Mouse (Mus musculus) adrenal gland, adult 2 months (tissue): Measurements from ENCODE around the gene Mink1. TPM values are rescaled to one million over a fixed set of nuclear protein-coding genes. Genes with fewer than 3 reads are reported as not detected.
A peak's percentile ranks its signal among the peaks of the same experiment; 100 is the strongest.

Experiments
- DNase-seq: peaks from one replicate; pipeline ENCODE4 v3.0.0; 2021
- polyA plus RNA-seq: library from polyadenylated mRNA; depleted of rRNA; stranded (reverse); fragments of >200 nt; gene quantifications from 2 replicates; pipeline ENCODE4 v1.2.3, GENCODE M21; 2012
- total RNA-seq, 2 experiments: library from RNA; stranded (reverse); gene quantifications; 2 replicates each; pipeline ENCODE4 v1.2.3; 2021

The Mink1 gene
- total and polyA plus RNA-seq, 3 experiments: 44.8 to 59.1 (median 46.0) TPM

DNA sequence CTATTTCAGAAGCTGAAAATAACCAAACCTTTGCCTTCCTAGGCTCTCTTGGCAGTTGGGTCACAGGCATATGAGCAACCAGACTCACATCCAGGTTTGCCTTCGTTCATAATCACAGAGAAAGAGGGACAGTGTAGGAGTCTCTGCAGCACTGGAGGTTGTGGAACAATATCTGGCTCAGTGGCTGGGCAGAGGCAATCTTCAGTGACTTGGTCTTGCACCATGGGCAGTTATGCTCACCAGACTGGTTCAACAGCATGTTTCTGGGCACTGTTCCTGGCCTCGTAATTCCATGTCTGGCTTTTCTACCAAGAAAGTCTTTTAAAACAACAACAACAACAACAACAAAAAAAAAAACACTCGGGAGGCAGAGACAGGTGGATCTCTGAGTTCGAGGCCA is 72.9 kb downstream of the Mink1 start:
- no peak for DNase-seq

GRCm38 (mm10) chr11:70637764-70638163 is 75.1 kb downstream of the Mink1 start:
- DNase-seq: no peak

- no peak for DNase-seq
Measured at GRCm38 (mm10) chr11:70638293-70638692, 75.6 kb downstream of the Mink1 start.

- DNase-seq: no peak
Measured at GRCm38 (mm10) chr11:70638714-70639278, 76.1 kb downstream of the Mink1 start, which contains the start of gene Gp1ba. TSS of gene Gp1ba (plus strand) at chr11:70639122.

GRCm38 (mm10) chr11:70639976-70640375 is 77.3 kb downstream of the Mink1 start:
- DNase-seq: peak; percentile 63

- no peak for DNase-seq
Measured at GRCm38 (mm10) chr11:70641241-70641640, 78.6 kb downstream of the Mink1 start.

- no peak for DNase-seq
Measured at GRCm38 (mm10) chr11:70643051-70643450, 80.4 kb downstream of the Mink1 start.

- no peak for DNase-seq
Measured at GRCm38 (mm10) chr11:70644564-70645103, 82.0 kb downstream of the Mink1 start.

DNA sequence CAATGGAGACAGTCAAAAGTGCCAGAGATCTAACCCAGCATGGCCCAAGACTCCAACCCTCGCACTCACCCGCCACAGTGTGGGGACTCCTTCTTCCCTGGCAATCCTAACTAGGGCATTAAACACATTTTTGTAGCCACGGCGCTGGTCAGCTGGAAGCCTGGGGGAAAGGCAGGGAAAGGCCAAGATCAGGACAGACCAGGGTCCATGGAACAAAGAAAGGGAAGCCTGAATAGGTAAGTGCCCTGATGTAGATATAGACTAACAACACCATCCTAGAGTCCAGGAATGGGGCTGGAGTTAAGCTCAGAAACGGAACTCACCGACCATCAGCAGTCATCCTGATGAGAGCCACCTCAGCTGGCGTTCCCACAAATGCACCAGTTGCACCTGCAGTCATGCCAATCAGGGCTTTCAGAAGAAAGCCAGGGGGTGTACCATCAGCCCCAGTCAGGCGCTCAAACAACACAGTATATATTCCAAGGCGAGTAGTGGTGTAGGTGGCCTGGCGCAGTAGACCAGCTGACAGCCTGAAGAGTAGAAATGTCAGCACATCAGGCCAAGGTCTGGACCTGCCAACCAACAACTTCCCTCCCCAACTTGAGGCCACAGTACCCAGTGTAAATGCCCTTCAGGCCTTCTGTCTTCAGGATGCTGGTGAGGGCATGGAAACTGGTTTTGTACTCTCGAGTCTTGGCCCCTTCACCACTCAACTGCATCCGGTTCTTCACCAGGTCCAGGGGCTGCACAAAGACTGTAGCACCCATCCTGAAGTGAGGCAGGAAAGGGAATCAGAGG is 83.0 kb downstream of the Mink1 start:
- DNase-seq: no peak

- no peak for DNase-seq
Measured at GRCm38 (mm10) chr11:70646259-70646555, 83.5 kb downstream of the Mink1 start.

DNA sequence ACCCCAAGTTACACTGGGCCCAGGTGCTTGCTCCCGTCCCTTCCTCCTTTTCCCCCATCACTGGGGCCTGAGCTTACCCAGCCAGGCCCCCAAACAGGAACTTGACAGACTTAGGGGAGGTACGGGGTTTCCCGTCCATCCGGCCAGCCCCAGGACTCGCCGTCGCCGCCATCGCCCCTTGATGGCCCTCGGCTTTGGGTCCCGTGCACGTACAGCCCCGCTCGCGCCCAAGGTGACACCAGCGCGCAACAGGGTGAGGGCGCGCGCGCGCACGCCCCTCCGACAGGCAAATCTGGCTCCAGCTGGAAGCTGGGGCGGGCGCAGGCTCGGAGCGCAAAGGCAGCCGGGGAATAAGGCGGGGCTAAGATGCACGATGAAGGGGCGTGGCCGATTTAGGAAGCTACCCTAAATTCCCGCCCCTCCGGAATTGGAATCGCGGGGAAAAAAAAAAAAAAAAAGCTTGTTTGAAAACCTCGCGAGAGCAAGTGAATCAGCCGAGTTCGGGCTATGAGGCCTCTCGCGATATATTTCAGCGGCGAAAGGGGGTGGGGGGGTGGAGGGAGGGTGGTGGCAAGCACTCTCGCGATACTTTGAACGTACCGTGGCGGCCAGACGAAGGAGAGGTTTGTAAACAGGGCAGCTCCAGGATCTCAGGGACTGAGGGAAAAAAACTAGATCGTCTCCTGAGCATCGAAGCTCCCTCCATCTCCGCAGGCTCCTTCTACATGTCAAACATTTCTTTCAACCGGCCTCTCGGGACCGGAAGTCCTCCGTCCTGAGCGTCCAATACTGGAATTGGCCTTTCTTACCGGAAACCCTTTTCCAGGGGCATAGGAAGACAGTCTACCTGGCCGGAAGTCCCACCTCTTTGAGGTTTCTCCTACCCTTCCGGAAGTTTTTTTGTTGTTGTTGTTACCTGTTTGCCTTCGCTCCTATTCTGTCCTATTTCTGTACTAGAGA is 84.3 kb downstream of the Mink1 start, which contains the start of the genes Rnf167 and Slc25a11:
Gene Rnf167 (plus strand): TSS at position 545 of the 960 bp plus-strand sequence.
Gene Slc25a11 (minus strand): TSS at position 789 of the 960 bp plus-strand sequence.
- peak; percentile 97 for DNase-seq

DNA sequence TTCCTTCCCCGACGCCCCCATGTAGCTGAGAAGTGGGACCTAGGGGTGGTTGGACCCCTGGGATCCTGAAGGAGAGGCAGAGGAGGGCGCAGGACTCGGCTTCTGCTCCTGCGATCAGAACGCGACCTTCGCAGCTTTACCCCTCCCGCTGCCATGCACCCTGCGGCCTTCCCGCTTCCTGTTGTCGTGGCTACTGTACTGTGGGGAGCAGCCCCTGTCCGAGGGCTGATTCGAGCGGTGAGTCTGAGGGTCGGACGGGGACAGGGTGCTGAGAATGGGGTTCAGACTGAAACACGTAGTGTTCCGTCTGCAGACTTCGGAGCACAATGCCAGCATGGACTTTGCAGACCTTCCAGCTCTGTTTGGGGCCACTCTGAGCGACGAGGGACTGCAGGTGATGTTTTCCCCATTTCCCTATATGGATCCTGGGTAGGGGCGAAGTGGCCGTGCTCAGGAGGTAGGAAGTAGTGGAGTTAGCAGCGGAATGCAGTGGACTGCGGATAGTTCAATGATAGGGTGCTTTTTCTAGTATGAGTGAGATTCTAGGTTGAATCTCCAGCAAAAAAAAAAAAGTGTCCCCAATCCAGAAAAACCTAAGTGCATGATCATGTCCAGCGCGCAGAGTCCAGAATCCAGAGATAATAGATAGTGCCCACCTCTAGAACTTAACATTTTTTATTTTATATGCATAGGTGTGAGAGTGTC is 85.2 kb downstream of the Mink1 start:
- peak; percentile 64 for DNase-seq

DNA sequence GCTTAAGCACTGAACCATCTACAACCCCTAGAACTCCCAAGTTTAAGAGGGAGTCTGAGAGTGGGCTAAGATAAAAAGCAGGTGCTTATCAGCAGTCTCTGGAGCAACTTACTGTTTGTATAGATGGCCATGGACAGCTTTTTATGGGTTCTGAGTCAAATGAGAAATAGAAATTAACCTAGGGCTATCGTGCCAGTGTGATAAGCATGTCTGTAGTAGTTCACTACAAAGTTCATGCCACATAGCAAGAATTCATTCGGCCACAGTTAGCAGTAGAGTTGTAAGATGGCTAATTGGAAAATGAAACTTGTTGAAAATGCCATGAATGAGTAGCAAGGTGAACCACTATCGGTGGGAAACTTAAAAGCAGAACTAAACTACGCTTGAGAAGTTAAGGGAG is 85.8 kb downstream of the Mink1 start:
- no peak for DNase-seq

DNA sequence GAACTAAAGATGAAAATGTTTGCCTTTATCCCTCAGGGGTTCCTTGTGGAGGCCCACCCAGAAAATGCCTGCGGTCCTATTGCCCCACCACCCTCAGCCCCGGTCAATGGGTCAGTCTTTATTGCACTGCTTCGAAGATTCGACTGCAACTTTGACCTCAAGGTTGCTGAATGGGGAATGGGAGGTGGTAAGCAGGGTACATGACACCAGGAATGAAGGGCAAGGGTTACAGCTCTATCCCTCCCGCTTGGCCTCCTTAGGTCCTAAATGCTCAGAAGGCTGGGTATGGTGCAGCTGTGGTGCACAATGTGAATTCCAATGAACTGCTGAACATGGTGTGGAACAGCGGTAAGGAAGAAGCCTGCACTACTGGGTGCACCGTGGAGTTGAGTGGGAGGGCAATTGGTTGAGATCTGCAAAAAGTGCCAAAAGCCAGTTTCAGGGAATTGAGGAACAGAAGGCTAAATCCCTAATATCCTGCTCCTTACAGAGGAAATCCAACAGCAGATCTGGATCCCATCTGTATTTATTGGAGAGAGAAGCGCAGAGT is 86.6 kb downstream of the Mink1 start:
- DNase-seq: no peak

GRCm38 (mm10) chr11:70650322-70651175 is 87.9 kb downstream of the Mink1 start:
- no peak for DNase-seq

- DNase-seq: peak; percentile 84
Measured at GRCm38 (mm10) chr11:70651391-70651790, 88.7 kb downstream of the Mink1 start.

GRCm38 (mm10) chr11:70652029-70652883 is 89.6 kb downstream of the Mink1 start:
- DNase-seq: peak; percentile 65

GRCm38 (mm10) chr11:70652884-70653344 is 90.2 kb downstream of the Mink1 start:
- DNase-seq: no peak
